In genomic region chr9:108306571-108306980, GRCm38 (mm10) we compare ENCODE assay signal across 8 mouse cellular contexts. TPM values are rescaled to one million over a fixed set of nuclear protein-coding genes. Genes with fewer than 3 reads are reported as not detected.
DNase-seq lines count a peak whose midpoint lies in the region; ATAC-seq and TF ChIP-seq lines count a peak whose summit lies in the region.

No protein-coding gene starts in this region.

- peaks cover 4% of the 10 kb centered on the region; the same call in 1 of the 2 replicates for H3K36me3 ChIP-seq in forebrain, embryonic 16.5 days (ENCODE audit: control insufficient read depth, insufficient read depth)
- peaks cover 22% of the 10 kb centered on the region for H3K36me3 ChIP-seq in hindbrain, embryonic 15.5 days
- H3K36me3 ChIP-seq in liver, embryonic 13.5 days, result peaks cover 28% of the 10 kb centered on the region
- no peaks in the 10 kb centered on the region for H3K36me3 ChIP-seq in myocyte (ENCODE audit: control insufficient read depth, insufficient read depth)
- H3K36me3 ChIP-seq in stomach, postnatal 0 days (ENCODE audit: control insufficient read depth, insufficient read depth, low read length), result peaks cover 4% of the 10 kb centered on the region; the same call in 1 of the 2 replicates

- peak; percentile 26 for TF ChIP-seq POLR2A in myocyte (IDR thresholded peaks at IDR 0.05; ENCODE audit: insufficient read length, low read depth)

- H3K9ac ChIP-seq in forebrain, embryonic 16.5 days (replicated peaks; ENCODE audit: low read depth, low read length), result peak overlapping the region; percentile 93
- peak overlapping the region; percentile 89 for H3K9ac ChIP-seq in hindbrain, embryonic 15.5 days
- peak overlapping the region; percentile 99 for H3K9ac ChIP-seq in liver, embryonic 13.5 days
- peak overlapping the region; percentile 99 for H3K9ac ChIP-seq in stomach, postnatal 0 days (ENCODE audit: low read length)

- peak overlapping the region; percentile 99 for H3K27ac ChIP-seq in forebrain, embryonic 16.5 days (ENCODE audit: low read length)
- peak overlapping the region; percentile 98 for H3K27ac ChIP-seq in hindbrain, embryonic 15.5 days (replicated peaks)
- peak overlapping the region; percentile 100 for H3K27ac ChIP-seq in liver, embryonic 13.5 days
- peak overlapping the region; percentile 100 for H3K27ac ChIP-seq in stomach, postnatal 0 days (replicated peaks)

- H3K4me3 ChIP-seq in forebrain, embryonic 16.5 days (replicated peaks; ENCODE audit: low read length), result peak overlapping the region; percentile 96
- peak overlapping the region; percentile 90 for H3K4me3 ChIP-seq in hindbrain, embryonic 15.5 days
- H3K4me3 ChIP-seq in liver, embryonic 13.5 days (replicated peaks), result peak overlapping the region; percentile 96
- peak overlapping the region; percentile 85 for H3K4me3 ChIP-seq in myocyte
- H3K4me3 ChIP-seq in stomach, postnatal 0 days (ENCODE audit: low read depth, low read length), result peak overlapping the region; percentile 94

- peaks cover 33% of the 10 kb centered on the region for H3K4me1 ChIP-seq in forebrain, embryonic 16.5 days (replicated peaks; ENCODE audit: control insufficient read depth, insufficient read depth, low read length)
- H3K4me1 ChIP-seq in hindbrain, embryonic 15.5 days (replicated peaks), result peaks cover 43% of the 10 kb centered on the region
- peaks cover 65% of the 10 kb centered on the region for H3K4me1 ChIP-seq in liver, embryonic 13.5 days (replicated peaks)
- peaks cover 7% of the 10 kb centered on the region for H3K4me1 ChIP-seq in stomach, postnatal 0 days (replicated peaks; ENCODE audit: control insufficient read depth, insufficient read depth)

- H3ac ChIP-seq in myocyte (ENCODE audit: control insufficient read depth, insufficient read length), result peak overlapping the region; percentile 95

- under 1% methylated on average over 36 of the region's 51 CpGs for WGBS in forebrain, embryonic 16.5 days
- WGBS in hindbrain, embryonic 15.5 days, result under 1% methylated on average over 51 of the region's 51 CpGs
- under 1% methylated on average over 51 of the region's 51 CpGs for WGBS in liver, embryonic 13.5 days (ENCODE audit: insufficient replicate concordance)
- WGBS in stomach, postnatal 0 days, result under 1% methylated on average over 39 of the region's 51 CpGs

- H3K27me3 ChIP-seq in forebrain, embryonic 16.5 days (replicated peaks; ENCODE audit: control insufficient read depth, insufficient read depth, low read length), result no peaks in the 10 kb centered on the region
- H3K27me3 ChIP-seq in hindbrain, embryonic 15.5 days, result no peaks in the 10 kb centered on the region
- H3K27me3 ChIP-seq in liver, embryonic 13.5 days, result no peaks in the 10 kb centered on the region
- no peaks in the 10 kb centered on the region for H3K27me3 ChIP-seq in myocyte (ENCODE audit: control insufficient read depth, insufficient read depth, insufficient read length)
- no peaks in the 10 kb centered on the region for H3K27me3 ChIP-seq in stomach, postnatal 0 days (ENCODE audit: control insufficient read depth, insufficient read depth, low read length)

- no peak for TF ChIP-seq CTCF in stomach, postnatal 0 days (IDR thresholded peaks at IDR 0.05; ENCODE audit: low read depth)

- no peak for TF ChIP-seq EP300 in stomach, postnatal 0 days (optimal IDR thresholded peaks at IDR 0.05)

- H3K79me2 ChIP-seq in myocyte (ENCODE audit: control insufficient read depth, insufficient read depth), result peaks cover 60% of the 10 kb centered on the region

- peak; percentile 7; the same call in 1 of the 2 replicates for ATAC-seq in frontal cortex, adult (ENCODE audit: low TSS enrichment)
- peak; percentile 63 for ATAC-seq in forebrain, embryonic 16.5 days
- ATAC-seq in hindbrain, embryonic 15.5 days (ENCODE audit: low FRiP score, low read depth), result peak; percentile 49
- peak; percentile 78 for ATAC-seq in liver, embryonic 13.5 days (ENCODE audit: low read depth)
- ATAC-seq in stomach, postnatal 0 days (ENCODE audit: low FRiP score, low TSS enrichment), result peak; percentile 82

- H3K4me2 ChIP-seq in forebrain, embryonic 16.5 days (ENCODE audit: low read length), result peak overlapping the region; percentile 60
- peak overlapping the region; percentile 61 for H3K4me2 ChIP-seq in hindbrain, embryonic 15.5 days
- peak overlapping the region; percentile 92 for H3K4me2 ChIP-seq in liver, embryonic 13.5 days
- H3K4me2 ChIP-seq in myocyte (ENCODE audit: low read depth), result peak overlapping the region; percentile 89
- H3K4me2 ChIP-seq in stomach, postnatal 0 days (replicated peaks; ENCODE audit: low read depth), result peak overlapping the region; percentile 61

- no peak for DNase-seq in frontal cortex, postnatal 36 days (ENCODE audit: low spot score in 2 of 2)
- DNase-seq in adrenal gland, postnatal 4 days (ENCODE audit: low spot score in 2 of 2), result peak; percentile 65 to 70
- peak; percentile 75 for DNase-seq in liver, embryonic 13.5 days
- DNase-seq in stomach, postnatal 0 days (ENCODE audit: low spot score), result peak; percentile 89

- no peaks in the 10 kb centered on the region for H3K9me3 ChIP-seq in forebrain, embryonic 16.5 days (ENCODE audit: control insufficient read depth, low read length)
- H3K9me3 ChIP-seq in hindbrain, embryonic 15.5 days, result no peaks in the 10 kb centered on the region
- H3K9me3 ChIP-seq in liver, embryonic 13.5 days (replicated peaks), result no peaks in the 10 kb centered on the region
- H3K9me3 ChIP-seq in stomach, postnatal 0 days (ENCODE audit: control insufficient read depth, low read length), result no peaks in the 10 kb centered on the region

TF ChIP-seq in myocyte, 11 proteins besides CTCF, POLR2A, EP300 and RAD21:
- TF ChIP-seq E2F4 (IDR thresholded peaks at IDR 0.05; ENCODE audit: insufficient read depth) (peak; percentile 5), REST (IDR thresholded peaks at IDR 0.05; ENCODE audit: insufficient read depth, insufficient read length) (no peak)

RNA-seq across cellular contexts. Expression of gene Tcta, which starts 0.6 kb away (rescaled TPM):
- total RNA-seq in adrenal gland, postnatal 4 days (2021), result 10 to 100 TPM; 32.7 to 36.7 TPM
- polyA plus RNA-seq in forebrain, embryonic 16.5 days (2015; fragmentation: Nextera tagmentation; extraction: Ambion mirVana), result 34.3 and 37.6 TPM in 2 replicates
- 52.7 and 53.0 TPM in 2 replicates for polyA plus RNA-seq in hindbrain, embryonic 15.5 days (2015; fragmentation: Nextera tagmentation; extraction: Ambion mirVana)
- polyA plus RNA-seq in liver, embryonic 13.5 days (2015; fragmentation: Nextera tagmentation; extraction: Ambion mirVana), result 12.7 TPM in 2 replicates
- polyA plus RNA-seq in myocyte (2012; fragmentation: generic; extraction: Trizol), result 29.8 TPM
- 58.2 and 61.4 TPM in 2 replicates for polyA plus RNA-seq in stomach, postnatal 0 days (2015; fragmentation: Nextera tagmentation; extraction: Ambion mirVana)

RNA-seq across cellular contexts. Expression of gene Rhoa, which starts 0.6 kb away (rescaled TPM):
- total RNA-seq in adrenal gland, postnatal 4 days (2021), result 100 to 1,000 TPM; 357 to 360 TPM
- polyA plus RNA-seq in forebrain, embryonic 16.5 days (2015; fragmentation: Nextera tagmentation; extraction: Ambion mirVana), result 282 and 351 TPM in 2 replicates
- polyA plus RNA-seq in hindbrain, embryonic 15.5 days (2015; fragmentation: Nextera tagmentation; extraction: Ambion mirVana), result 275 and 287 TPM in 2 replicates
- polyA plus RNA-seq in liver, embryonic 13.5 days (2015; fragmentation: Nextera tagmentation; extraction: Ambion mirVana), result 235 and 296 TPM in 2 replicates
- 306 TPM for polyA plus RNA-seq in myocyte (2012; fragmentation: generic; extraction: Trizol)
- polyA plus RNA-seq in stomach, postnatal 0 days (2015; fragmentation: Nextera tagmentation; extraction: Ambion mirVana), result 363 and 370 TPM in 2 replicates

RNA-seq across cellular contexts. Expression of gene Amt, which starts 9.9 kb away (rescaled TPM):
- 10 to 100 TPM in 1 of 2 experiments, 1 to 10 TPM in 1; 9.5 to 10.8 TPM for total RNA-seq in adrenal gland, postnatal 4 days (2021)
- polyA plus RNA-seq in forebrain, embryonic 16.5 days (2015; fragmentation: Nextera tagmentation; extraction: Ambion mirVana), result 22.3 and 23.8 TPM in 2 replicates
- polyA plus RNA-seq in hindbrain, embryonic 15.5 days (2015; fragmentation: Nextera tagmentation; extraction: Ambion mirVana), result 27.0 and 28.3 TPM in 2 replicates
- 14.0 and 14.1 TPM in 2 replicates for polyA plus RNA-seq in liver, embryonic 13.5 days (2015; fragmentation: Nextera tagmentation; extraction: Ambion mirVana)
- 2.1 TPM for polyA plus RNA-seq in myocyte (2012; fragmentation: generic; extraction: Trizol)
- 10.5 and 11.6 TPM in 2 replicates for polyA plus RNA-seq in stomach, postnatal 0 days (2015; fragmentation: Nextera tagmentation; extraction: Ambion mirVana)

RNA-seq across cellular contexts. Expression of gene Nicn1, which starts 16.3 kb away (rescaled TPM):
- total RNA-seq in adrenal gland, postnatal 4 days (2021), result 10 to 100 TPM; 26.4 to 27.2 TPM
- polyA plus RNA-seq in forebrain, embryonic 16.5 days (2015; fragmentation: Nextera tagmentation; extraction: Ambion mirVana), result 139 and 158 TPM in 2 replicates
- 130 and 134 TPM in 2 replicates for polyA plus RNA-seq in hindbrain, embryonic 15.5 days (2015; fragmentation: Nextera tagmentation; extraction: Ambion mirVana)
- 4.7 and 5.6 TPM in 2 replicates for polyA plus RNA-seq in liver, embryonic 13.5 days (2015; fragmentation: Nextera tagmentation; extraction: Ambion mirVana)
- polyA plus RNA-seq in myocyte (2012; fragmentation: generic; extraction: Trizol), result 37.9 TPM
- 17.3 and 20.3 TPM in 2 replicates for polyA plus RNA-seq in stomach, postnatal 0 days (2015; fragmentation: Nextera tagmentation; extraction: Ambion mirVana)

RNA-seq across cellular contexts. Expression of gene Gpx1, which starts 32.1 kb away (rescaled TPM):
- 100 to 1,000 TPM; 473 to 481 TPM for total RNA-seq in adrenal gland, postnatal 4 days (2021)
- polyA plus RNA-seq in forebrain, embryonic 16.5 days (2015; fragmentation: Nextera tagmentation; extraction: Ambion mirVana), result 369 and 398 TPM in 2 replicates
- 444 and 458 TPM in 2 replicates for polyA plus RNA-seq in hindbrain, embryonic 15.5 days (2015; fragmentation: Nextera tagmentation; extraction: Ambion mirVana)
- 6,829 and 6,884 TPM in 2 replicates for polyA plus RNA-seq in liver, embryonic 13.5 days (2015; fragmentation: Nextera tagmentation; extraction: Ambion mirVana)
- polyA plus RNA-seq in myocyte (2012; fragmentation: generic; extraction: Trizol), result 393 TPM
- polyA plus RNA-seq in stomach, postnatal 0 days (2015; fragmentation: Nextera tagmentation; extraction: Ambion mirVana), result 1,072 and 1,116 TPM in 2 replicates

Comparison
In these comparisons a context has a peak if more than half of its experiments do, and no peak if none do; other contexts are left out.
1. ATAC-seq: peak in every context shown above with its lines; median percentile 82 in stomach, postnatal 0 days; 78 in liver, embryonic 13.5 days; 63 in forebrain, embryonic 16.5 days; 49 in hindbrain, embryonic 15.5 days; 7 in frontal cortex, adult.
2. DNase-seq: peak in adrenal gland, postnatal 4 days (2 of 2), liver, embryonic 13.5 days (single experiment) and stomach, postnatal 0 days (single experiment); none in frontal cortex, postnatal 36 days (0 of 2).
3. Peak in every context shown above with its lines, with median percentiles within 50 percentile points of each other: H3K27ac ChIP-seq, H3K4me2 ChIP-seq, H3K4me3 ChIP-seq and H3K9ac ChIP-seq.